Mouse (Mus musculus): ENCODE data around the gene Hyls1.
A peak's percentile ranks its signal among the peaks of the same experiment; 100 is the strongest.
"Not testable (repeated sequence)": the region's sequence is repeated elsewhere in the genome, so short reads cannot be mapped to it uniquely, and the experiment has no call there.

Gene Hyls1

GRCm38 (mm10) chr9:35569571-35570534 is at the start of gene Hyls1, which contains the start of gene Pate2:
Gene Hyls1 (minus strand): TSS chr9:35570398.
Gene Pate2 (plus strand): TSS chr9:35570284.
- peak; percentile 94 for DNase-seq (ENCODE audit: low spot score)

GRCm38 (mm10) chr9:35616784-35617183 is 46.6 kb upstream of the Hyls1 start:
- not testable (repeated sequence) for DNase-seq (ENCODE audit: low spot score)

- DNase-seq (ENCODE audit: low spot score), result no peak
Measured at GRCm38 (mm10) chr9:35614005-35614404, 43.8 kb upstream of the Hyls1 start.

- no peak for DNase-seq (ENCODE audit: low spot score)
Measured at GRCm38 (mm10) chr9:35611841-35612240, 41.6 kb upstream of the Hyls1 start, which contains the start of gene Pate4. Gene Pate4 (minus strand): TSS chr9:35611941.

- DNase-seq (ENCODE audit: low spot score), result no peak
Measured at GRCm38 (mm10) chr9:35607647-35608405, 37.6 kb upstream of the Hyls1 start.

GRCm38 (mm10) chr9:35592903-35593302 is 22.7 kb upstream of the Hyls1 start:
- DNase-seq (ENCODE audit: low spot score), result no peak

- no peak for DNase-seq (ENCODE audit: low spot score)
Measured at GRCm38 (mm10) chr9:35587674-35588073, 17.5 kb upstream of the Hyls1 start.

- no peak for DNase-seq (ENCODE audit: low spot score)
Measured at GRCm38 (mm10) chr9:35574416-35574815, 4.2 kb upstream of the Hyls1 start.

GRCm38 (mm10) chr9:35570663-35571062 is 465 bp upstream of the Hyls1 start:
- DNase-seq (ENCODE audit: low spot score), result no peak

- DNase-seq (ENCODE audit: low spot score), result no peak
Measured at GRCm38 (mm10) chr9:35567995-35568394, 2.2 kb downstream of the Hyls1 start.

GRCm38 (mm10) chr9:35564536-35565240 is 5.5 kb downstream of the Hyls1 start:
- DNase-seq (ENCODE audit: low spot score), result no peak

- no peak for DNase-seq (ENCODE audit: low spot score)
Measured at GRCm38 (mm10) chr9:35561583-35561982, 8.6 kb downstream of the Hyls1 start.

- DNase-seq (ENCODE audit: low spot score), result no peak
Measured at GRCm38 (mm10) chr9:35561076-35561475, 9.1 kb downstream of the Hyls1 start.

GRCm38 (mm10) chr9:35559009-35559890 is 10.9 kb downstream of the Hyls1 start:
- peak; percentile 84 for DNase-seq (ENCODE audit: low spot score)

GRCm38 (mm10) chr9:35558257-35559008 is 11.8 kb downstream of the Hyls1 start, which contains the start of the genes Ddx25 and Pus3:
Gene Ddx25 (minus strand): TSS chr9:35558528.
Gene Pus3 (plus strand): TSS chr9:35558595.
- peak; percentile 60 for DNase-seq (ENCODE audit: low spot score)

GRCm38 (mm10) chr9:35556494-35557102 is 13.6 kb downstream of the Hyls1 start:
- DNase-seq (ENCODE audit: low spot score), result no peak

GRCm38 (mm10) chr9:35548455-35548854 is 21.7 kb downstream of the Hyls1 start:
- DNase-seq (ENCODE audit: low spot score), result no peak

GRCm38 (mm10) chr9:35546745-35547144 is 23.5 kb downstream of the Hyls1 start:
- DNase-seq (ENCODE audit: low spot score), result no peak

GRCm38 (mm10) chr9:35545704-35546103 is 24.5 kb downstream of the Hyls1 start:
- no peak for DNase-seq (ENCODE audit: low spot score)

GRCm38 (mm10) chr9:35544666-35545065 is 25.5 kb downstream of the Hyls1 start:
- DNase-seq (ENCODE audit: low spot score), result no peak
